Mouse (Mus musculus) heart, embryonic 15.5 days (tissue): ENCODE data around the gene Fam181a. TPM values are rescaled to one million over a fixed set of nuclear protein-coding genes. Genes with fewer than 3 reads are reported as not detected.

ENCODE experiments used
- ATAC-seq: fragments of 200-750 bp; cut with Nextera tagmentation; replicated peaks from 2 replicates; pipeline ENCODE4 v1.8.0; 2017; ENCODE audit warnings: low read depth, moderate TSS enrichment; ENCODE audit not compliant: insufficient number of reproducible peaks, insufficient read depth, low FRiP score
- H3K27ac ChIP-seq: fragments of 300-500 bp; sonication (generic); 2 replicates; pipeline ENCODE4 v1.5.1; 2015; ENCODE audit warnings: mild to moderate bottlenecking, inconsistent platforms
- H3K27me3 ChIP-seq: fragments of 300-500 bp; sonication (generic); 2 replicates; pipeline ENCODE4 v1.6.1; 2015; ENCODE audit warnings: inconsistent platforms
- H3K36me3 ChIP-seq: fragments of 300-500 bp; sonication (generic); 2 replicates; pipeline ENCODE4 v1.6.1; 2015; ENCODE audit warnings: mild to moderate bottlenecking, inconsistent platforms
- H3K4me1 ChIP-seq: fragments of 300-500 bp; sonication (generic); replicated peaks from 2 replicates; pipeline ENCODE4 v1.6.1; 2015; ENCODE audit warnings: inconsistent platforms
- H3K4me2 ChIP-seq: fragments of 300-500 bp; sonication (generic); 2 replicates; pipeline ENCODE4 v1.6.1; 2015; ENCODE audit warnings: inconsistent platforms, mild to moderate bottlenecking, moderate library complexity
- H3K4me3 ChIP-seq: fragments of 300-500 bp; sonication (generic); 2 replicates; pipeline ENCODE4 v1.5.1; 2015; ENCODE audit warnings: mild to moderate bottlenecking, inconsistent platforms
- H3K9ac ChIP-seq: fragments of 300-500 bp; sonication (generic); 2 replicates; pipeline ENCODE4 v1.6.1; 2015; ENCODE audit warnings: mild to moderate bottlenecking, inconsistent platforms
- H3K9me3 ChIP-seq: fragments of 300-500 bp; sonication (generic); replicated peaks from 2 replicates; pipeline ENCODE4 v1.6.1; 2016; ENCODE audit warnings: inconsistent platforms
- WGBS: fragments of 180-500 bp; shearing (Covaris S2); methylation state at CpG from one replicate; pipeline ENCODE4 v1.1.7; 2015; ENCODE audit warnings: mixed read lengths; 5-methylcytosine and 5-hydroxymethylcytosine counted together
- polyA plus RNA-seq: library from polyadenylated mRNA; unstranded; fragments of >200 nt; fragmentation: Nextera tagmentation; extraction: Ambion mirVana; gene quantifications from 2 replicates; pipeline ENCODE4 v1.2.1, GENCODE M21; 2015

Gene Fam181a
- polyA plus RNA-seq, 1 experiment from 2014 or later = not detected

DNA sequence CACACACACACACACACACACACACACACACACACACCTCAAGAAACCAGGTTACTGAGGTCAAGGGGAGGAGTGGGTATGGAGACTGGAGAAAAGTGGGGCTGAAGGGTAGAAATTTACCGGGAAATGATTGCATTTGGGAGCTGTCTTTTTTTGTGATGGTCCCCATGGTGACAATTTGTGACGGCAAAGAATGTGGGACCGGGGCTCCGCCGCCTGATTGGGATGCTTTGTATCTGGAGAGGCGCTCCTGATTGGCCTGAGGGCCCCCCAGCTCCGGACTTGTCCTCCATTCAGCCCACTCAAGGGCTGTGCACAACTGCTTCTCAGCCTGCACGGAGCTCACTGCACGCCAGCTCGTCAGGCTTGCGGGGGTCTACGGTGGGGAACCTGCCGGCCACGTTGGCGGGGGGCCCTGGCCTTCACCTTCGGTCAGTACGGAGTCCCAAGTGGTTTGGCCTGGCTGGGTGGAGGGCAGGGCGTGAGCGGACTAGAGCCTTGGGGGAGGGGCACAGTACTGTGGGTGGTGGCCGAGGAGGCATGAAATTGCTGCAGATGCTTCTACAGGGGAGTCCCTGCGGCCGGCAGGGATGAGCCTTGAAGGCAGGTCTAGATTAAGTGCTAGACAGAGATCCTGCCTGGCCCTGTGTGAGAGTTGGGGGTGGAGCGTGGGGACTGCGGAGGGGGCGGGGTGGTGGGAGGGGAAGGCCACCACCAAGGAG lies 4.0 kb downstream of the Fam181a start:
- peaks cover 23% of the 10 kb centered on the region for H3K4me1 ChIP-seq
- peaks cover 6% of the 10 kb centered on the region; the same call in 1 of the 2 replicates for H3K36me3 ChIP-seq
- peak overlapping the region; percentile 56 for H3K4me2 ChIP-seq
- no peak overlapping the region for H3K9ac ChIP-seq
- no peaks in the 10 kb centered on the region for H3K9me3 ChIP-seq
- 4% methylated on average over 25 of the region's 25 CpGs for WGBS
- H3K27me3 ChIP-seq = peaks cover 37% of the 10 kb centered on the region
- no peak for ATAC-seq
- H3K4me3 ChIP-seq = peak overlapping the region; percentile 22; the same call in 1 of the 2 replicates
- H3K27ac ChIP-seq = no peak overlapping the region

DNA sequence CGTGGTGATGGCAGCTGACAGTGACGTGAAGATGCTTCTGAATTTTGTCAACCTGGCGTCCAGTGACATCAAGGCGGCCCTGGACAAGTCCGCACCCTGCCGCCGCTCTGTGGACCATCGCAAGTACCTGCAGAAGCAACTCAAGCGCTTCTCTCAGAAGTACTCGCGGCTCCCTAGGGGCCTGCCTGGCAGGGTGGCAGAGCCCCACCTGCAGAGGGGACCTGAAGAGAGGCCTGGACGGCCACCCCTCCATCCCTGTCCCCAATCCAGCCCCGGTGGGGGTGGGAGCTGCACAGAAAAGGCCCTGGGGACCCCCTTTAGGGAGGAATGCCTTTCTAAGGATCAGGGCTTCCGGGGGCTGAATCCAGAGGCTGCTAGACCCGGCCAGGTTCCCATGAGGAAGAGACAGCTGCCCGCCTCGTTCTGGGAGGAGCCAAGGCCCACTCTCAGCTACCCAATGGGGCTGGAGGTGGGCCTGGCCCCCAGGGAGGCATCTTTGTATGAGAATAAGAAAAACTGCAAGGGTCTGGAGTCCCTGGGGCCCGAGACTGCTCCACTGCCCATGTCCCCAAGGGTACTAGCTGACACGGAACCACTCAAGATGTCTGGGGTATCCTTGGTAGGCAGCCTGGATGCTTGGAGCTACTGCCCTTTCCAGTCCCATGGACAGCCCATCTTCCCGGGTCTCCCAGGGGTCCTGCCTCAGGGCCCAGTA lies 5.2 kb downstream of the Fam181a start:
- peaks cover 37% of the 10 kb centered on the region for H3K27me3 ChIP-seq
- ATAC-seq = no peak
- H3K4me2 ChIP-seq = no peak overlapping the region
- H3K9ac ChIP-seq = no peak overlapping the region
- H3K4me1 ChIP-seq = peaks cover 23% of the 10 kb centered on the region
- H3K36me3 ChIP-seq = peaks cover 14% of the 10 kb centered on the region; the same call in 1 of the 2 replicates
- no peak overlapping the region for H3K4me3 ChIP-seq
- 40% methylated on average over 20 of the region's 20 CpGs for WGBS
- no peak overlapping the region for H3K27ac ChIP-seq
- H3K9me3 ChIP-seq = no peaks in the 10 kb centered on the region

DNA sequence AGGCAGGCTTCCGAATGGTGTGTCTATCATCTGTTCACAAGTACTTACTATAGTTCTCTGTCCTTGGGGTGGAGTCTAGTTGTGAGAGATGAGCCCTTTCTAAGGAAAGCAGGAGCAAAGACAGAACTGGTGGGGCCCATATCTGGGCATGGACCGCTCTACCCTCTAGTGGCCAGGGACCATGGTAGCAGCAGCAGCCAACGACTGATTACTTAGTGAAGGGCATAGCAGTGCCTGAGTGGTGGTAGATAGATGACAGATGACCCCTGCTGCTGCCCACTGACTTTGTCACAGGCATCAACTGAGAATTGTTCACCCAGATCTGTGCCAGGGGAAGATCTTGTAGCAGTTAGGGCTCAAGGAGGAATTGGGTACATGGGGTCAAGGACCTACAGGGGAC lies 12.0 kb downstream of the Fam181a start:
- H3K27me3 ChIP-seq = peaks cover 6% of the 10 kb centered on the region
- ATAC-seq = 0 out of 2 replicates have a peak, but pooled peaks have one; percentile 20
- peaks cover 35% of the 10 kb centered on the region for H3K4me1 ChIP-seq
- H3K4me2 ChIP-seq = no peak overlapping the region
- H3K27ac ChIP-seq = peak overlapping the region; percentile 18; the same call in 1 of the 2 replicates
- H3K9me3 ChIP-seq = no peaks in the 10 kb centered on the region
- peaks cover 45% of the 10 kb centered on the region; the same call in 1 of the 2 replicates for H3K36me3 ChIP-seq
- H3K9ac ChIP-seq = no peak overlapping the region
- H3K4me3 ChIP-seq = no peak overlapping the region
- 32% methylated on average over 3 of the region's 3 CpGs for WGBS

DNA sequence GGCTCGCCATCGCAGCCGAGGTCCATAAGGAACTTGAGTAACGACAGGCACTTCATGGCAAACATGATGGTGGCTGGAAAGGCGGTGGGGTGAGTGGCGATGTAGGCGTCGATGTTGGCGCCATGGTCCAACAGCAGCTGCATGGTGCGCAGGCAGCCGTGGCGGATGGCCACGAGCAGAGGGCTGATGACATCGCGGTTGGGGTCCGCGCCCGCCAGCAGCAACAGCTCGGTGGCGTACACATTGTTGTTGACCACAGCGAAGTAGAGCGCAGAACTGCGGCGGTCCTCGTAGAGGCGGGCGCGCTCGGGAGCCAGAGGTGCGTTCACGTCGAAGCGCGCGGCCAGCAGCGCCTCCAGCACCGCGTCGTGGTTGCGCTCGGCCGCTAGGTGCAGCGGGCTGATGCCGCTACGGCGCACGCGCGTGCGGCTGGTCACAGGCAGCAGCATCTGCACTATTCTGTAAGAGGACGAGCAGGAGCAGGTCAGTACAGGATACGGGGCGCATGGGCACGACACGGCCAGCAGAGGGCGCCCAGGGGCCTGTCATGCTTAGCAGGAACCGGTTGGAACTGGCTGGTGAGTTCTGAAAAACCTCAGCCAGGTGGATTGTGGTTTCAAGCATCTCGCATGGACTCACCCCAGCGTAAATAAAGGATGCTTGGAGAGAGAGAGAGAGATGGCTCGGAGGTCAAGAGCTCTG lies 14.5 kb downstream of the Fam181a start:
- H3K36me3 ChIP-seq = peaks cover 40% of the 10 kb centered on the region
- peak overlapping the region; percentile 32; the same call in 1 of the 2 replicates for H3K9ac ChIP-seq
- peaks cover 56% of the 10 kb centered on the region for H3K4me1 ChIP-seq
- peak overlapping the region; percentile 33 for H3K4me3 ChIP-seq
- peak; percentile 75 for ATAC-seq
- peaks cover 6% of the 10 kb centered on the region for H3K27me3 ChIP-seq
- H3K4me2 ChIP-seq = peak overlapping the region; percentile 60
- no peak overlapping the region for H3K27ac ChIP-seq
- H3K9me3 ChIP-seq = no peaks in the 10 kb centered on the region
- WGBS = 13% methylated on average over 60 of the region's 60 CpGs

DNA sequence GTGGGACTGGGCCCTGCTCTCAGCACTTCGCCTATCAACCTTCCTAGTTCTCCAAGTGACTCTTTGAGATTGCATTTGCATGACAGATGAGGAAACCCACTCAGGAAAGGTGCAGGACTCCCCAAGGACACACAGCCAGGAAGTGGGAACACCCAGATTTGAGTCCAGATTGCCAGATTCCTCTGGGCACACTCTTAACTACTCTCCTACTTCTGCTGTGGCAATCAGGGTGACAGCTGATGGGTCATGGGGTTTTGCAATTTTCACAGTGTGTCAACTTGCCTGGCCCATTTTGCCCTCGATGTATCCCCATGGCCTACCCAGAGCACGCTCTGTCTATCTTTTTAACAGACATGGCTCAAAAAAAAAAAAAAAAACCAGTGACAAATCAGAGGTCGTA lies 15.8 kb downstream of the Fam181a start:
- Histone ChIP-seq H3K27me3 (peaks cover 6% of the 10 kb centered on the region), H3K9ac (no peak overlapping the region), H3K36me3 (peaks cover 40% of the 10 kb centered on the region), H3K9me3 (no peaks in the 10 kb centered on the region), H3K27ac (no peak overlapping the region; the same call in 1 of the 2 replicates), H3K4me1 (peaks cover 66% of the 10 kb centered on the region), H3K4me2 (no peak overlapping the region), H3K4me3 (no peak overlapping the region)
- 60% methylated on average over 4 of the region's 4 CpGs for WGBS
- ATAC-seq = no peak

DNA sequence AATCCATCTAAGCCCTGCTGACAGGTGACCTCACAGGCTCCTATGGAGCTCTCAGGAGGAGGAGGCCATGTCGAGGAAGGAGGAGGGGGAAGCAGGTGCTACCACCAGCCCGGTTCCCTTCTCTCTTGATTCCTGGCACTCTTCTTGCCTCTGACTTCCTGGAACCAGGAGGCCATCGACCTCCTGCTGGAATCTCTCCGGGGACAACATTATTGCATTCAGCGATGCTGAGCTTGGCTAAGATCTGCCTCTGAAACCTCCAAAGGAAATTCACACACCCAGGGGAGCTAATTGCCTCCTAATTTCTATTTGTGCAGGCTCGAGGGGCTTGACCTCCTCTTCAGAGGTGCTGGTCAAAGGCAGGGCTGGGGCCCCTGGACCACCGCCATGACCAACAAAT lies 16.3 kb downstream of the Fam181a start:
- Histone ChIP-seq H3K4me2 (no peak overlapping the region), H3K9me3 (no peaks in the 10 kb centered on the region), H3K4me1 (peaks cover 72% of the 10 kb centered on the region), H3K4me3 (no peak overlapping the region), H3K36me3 (peaks cover 41% of the 10 kb centered on the region), H3K27me3 (peaks cover 6% of the 10 kb centered on the region), H3K27ac (no peak overlapping the region; the same call in 1 of the 2 replicates), H3K9ac (no peak overlapping the region)
- WGBS = 27% methylated on average over 7 of the region's 7 CpGs
- no peak for ATAC-seq

DNA sequence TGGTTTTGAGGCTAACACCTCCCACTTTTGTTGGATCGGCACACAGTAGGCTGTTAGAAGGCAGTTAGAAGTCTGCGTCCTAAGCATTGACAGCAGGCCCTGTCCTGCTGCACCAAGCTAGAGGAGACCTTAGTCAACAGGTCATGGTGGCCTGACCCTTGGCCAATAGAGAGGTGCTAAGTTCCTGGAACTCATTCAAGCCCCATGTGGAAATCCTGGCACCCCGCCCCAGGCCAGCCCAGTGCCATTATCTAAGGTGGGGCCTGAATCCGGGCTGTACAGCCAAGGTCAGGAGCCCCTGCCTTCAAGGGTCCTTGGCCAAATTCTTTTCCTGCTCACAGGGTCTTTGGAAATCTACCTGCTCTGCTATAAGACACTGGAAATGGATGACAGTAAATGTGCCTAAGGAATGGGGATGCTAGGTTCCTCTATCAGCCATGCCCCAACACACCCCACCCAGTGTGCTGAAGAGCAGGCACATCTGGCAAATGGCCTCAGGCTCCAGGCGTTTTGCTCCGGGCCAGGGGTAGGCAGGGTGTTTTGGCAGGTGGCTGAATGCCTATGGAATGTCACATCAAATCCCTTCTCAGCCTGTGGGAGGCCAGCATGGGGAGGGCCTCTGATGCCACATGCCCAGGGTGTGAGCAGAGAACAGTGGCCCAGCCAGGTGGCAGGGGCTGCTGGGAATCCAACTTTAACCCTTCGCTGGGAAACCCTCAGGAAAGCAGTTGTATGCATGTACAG lies 17.8 kb downstream of the Fam181a start:
- Histone ChIP-seq H3K9ac (peak overlapping the region; percentile 9; the same call in 1 of the 2 replicates), H3K4me3 (no peak overlapping the region), H3K27ac (peak overlapping the region; percentile 69), H3K4me1 (peaks cover 79% of the 10 kb centered on the region), H3K4me2 (peak overlapping the region; percentile 2; the same call in 1 of the 2 replicates), H3K9me3 (no peaks in the 10 kb centered on the region), H3K27me3 (peaks cover 6% of the 10 kb centered on the region), H3K36me3 (peaks cover 41% of the 10 kb centered on the region)
- no peak; the same call in 1 of the 2 replicates for ATAC-seq
- 44% methylated on average over 7 of the region's 7 CpGs for WGBS

DNA sequence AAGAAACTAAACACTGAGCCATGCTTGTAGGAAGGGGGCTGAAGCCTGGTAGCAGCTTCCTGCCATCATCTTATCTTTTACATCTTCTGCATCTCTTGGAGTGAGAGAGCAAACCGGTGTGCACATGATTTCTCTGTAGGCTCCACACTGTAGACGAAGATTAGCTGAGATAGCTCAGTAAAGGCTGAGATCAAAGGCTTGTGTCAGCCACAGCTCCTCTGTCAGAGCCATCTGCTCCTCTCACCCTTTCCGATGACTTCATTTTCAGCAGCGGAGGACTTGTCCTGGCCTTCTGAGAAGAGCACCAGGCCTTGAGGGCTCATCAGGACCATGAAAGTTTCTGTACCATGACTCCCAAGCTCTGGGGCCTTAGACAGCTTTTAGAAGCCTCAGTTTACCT lies 20.7 kb downstream of the Fam181a start:
- peak overlapping the region; percentile 35 for H3K27ac ChIP-seq
- H3K4me2 ChIP-seq = no peak overlapping the region
- no peak overlapping the region for H3K4me3 ChIP-seq
- H3K4me1 ChIP-seq = peaks cover 86% of the 10 kb centered on the region
- no peaks in the 10 kb centered on the region for H3K27me3 ChIP-seq
- H3K36me3 ChIP-seq = peaks cover 38% of the 10 kb centered on the region
- ATAC-seq = no peak; the same call in 1 of the 2 replicates
- H3K9ac ChIP-seq = no peak overlapping the region
- 31% methylated on average over 4 of the region's 4 CpGs for WGBS
- H3K9me3 ChIP-seq = no peaks in the 10 kb centered on the region

DNA sequence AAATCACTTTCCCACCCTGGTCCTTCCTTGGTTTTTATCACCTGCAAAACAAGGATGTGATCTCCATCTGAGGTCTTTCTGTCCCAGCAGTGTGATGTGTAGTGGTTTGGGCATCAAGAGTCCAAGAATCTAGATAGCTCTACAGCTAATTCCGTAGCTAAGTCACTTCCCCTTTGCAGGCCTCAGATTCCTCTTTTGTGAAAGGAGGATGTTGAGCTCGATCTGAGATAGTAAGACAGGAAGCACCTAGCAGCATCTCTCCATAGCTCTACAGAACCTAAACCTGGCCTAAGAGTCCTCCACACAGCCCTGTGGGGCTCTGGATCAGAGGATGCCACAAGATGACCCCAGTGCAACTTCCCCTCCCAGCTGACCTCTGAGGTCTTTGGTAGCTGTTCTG lies 22.1 kb downstream of the Fam181a start:
- H3K4me2 ChIP-seq = no peak overlapping the region
- no peak for ATAC-seq
- H3K4me1 ChIP-seq = peaks cover 75% of the 10 kb centered on the region
- H3K36me3 ChIP-seq = peaks cover 38% of the 10 kb centered on the region
- H3K9me3 ChIP-seq = no peaks in the 10 kb centered on the region
- H3K9ac ChIP-seq = no peak overlapping the region
- 63% methylated on average over 2 of the region's 2 CpGs for WGBS
- H3K4me3 ChIP-seq = no peak overlapping the region
- H3K27ac ChIP-seq = no peak overlapping the region
- H3K27me3 ChIP-seq = no peaks in the 10 kb centered on the region

DNA sequence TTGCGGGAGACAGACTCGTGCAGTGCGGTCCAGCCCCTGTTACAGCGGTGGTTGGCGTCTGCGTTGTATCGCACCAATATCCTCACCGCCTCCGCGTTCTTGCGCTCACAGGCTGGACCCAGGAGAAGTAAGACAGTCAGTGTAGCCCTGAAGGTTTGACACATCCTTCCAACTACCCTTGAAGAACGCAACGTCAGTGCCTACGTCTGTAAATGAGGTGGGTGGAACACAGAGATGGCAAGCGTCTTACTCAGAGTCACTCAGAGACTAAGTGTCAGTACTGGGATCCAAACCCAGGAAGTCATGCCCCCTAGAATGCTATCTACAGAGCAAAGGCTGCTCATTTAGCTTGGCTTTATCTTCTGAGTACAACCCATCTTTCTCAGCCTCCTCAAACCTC lies 22.7 kb downstream of the Fam181a start:
- Histone ChIP-seq H3K4me1 (peaks cover 70% of the 10 kb centered on the region), H3K27ac (no peak overlapping the region), H3K36me3 (peaks cover 38% of the 10 kb centered on the region), H3K4me3 (no peak overlapping the region), H3K4me2 (no peak overlapping the region), H3K9ac (no peak overlapping the region), H3K9me3 (no peaks in the 10 kb centered on the region), H3K27me3 (no peaks in the 10 kb centered on the region)
- ATAC-seq = no peak
- 86% methylated on average over 15 of the region's 15 CpGs for WGBS
